Mouse (Mus musculus) bone marrow macrophage, adult 2 months (primary cell): ENCODE measurements around the gene Ano1. TPM values are rescaled to one million over a fixed set of nuclear protein-coding genes. Genes with fewer than 3 reads are reported as not detected.

ENCODE experiments used
- H3K27ac ChIP-seq: 2 replicates; pipeline ENCODE4 v1.5.1; 2012; ENCODE audit warnings: low read depth, low read length; ENCODE audit not compliant: insufficient read depth
- H3K4me1 ChIP-seq: 2 replicates; pipeline ENCODE4 v1.6.1; 2012; ENCODE audit warnings: low read length; ENCODE audit not compliant: control insufficient read depth, insufficient read depth
- H3K4me3 ChIP-seq: 2 replicates; pipeline ENCODE4 v1.5.1; 2012; ENCODE audit warnings: mild to moderate bottlenecking, low read length, moderate library complexity; ENCODE audit not compliant: insufficient read depth
- CTCF ChIP-seq: IDR thresholded peaks from 2 replicates; pipeline ENCODE4 v1.5.1; 2012; ENCODE audit warnings: low read depth, mild to moderate bottlenecking, low read length, moderate library complexity
- POLR2A ChIP-seq: IDR thresholded peaks from 2 replicates; pipeline ENCODE4 v1.6.1; 2012; ENCODE audit warnings: mild to moderate bottlenecking, low read depth, low read length, borderline replicate concordance
- polyA plus RNA-seq: library from polyadenylated mRNA; stranded (reverse); fragments of >200 nt; gene quantifications from 2 replicates; pipeline ENCODE4 v1.2.4, GENCODE M21; 2012; ENCODE audit not compliant: missing spikeins, insufficient read depth, insufficient read length

Gene Ano1
- polyA plus RNA-seq, 1 experiment, result not detected

GRCm38 (mm10) chr7:144678241-144679030, 73.3 kb downstream of the Ano1 start:
- Histone ChIP-seq H3K4me1 (no peaks in the 10 kb centered on the region), H3K27ac (no peak overlapping the region), H3K4me3 (no peak overlapping the region)
- no peak for TF ChIP-seq CTCF
- no peak for TF ChIP-seq POLR2A

GRCm38 (mm10) chr7:144677341-144678086, 74.3 kb downstream of the Ano1 start:
- Histone ChIP-seq H3K4me3 (no peak overlapping the region), H3K4me1 (no peaks in the 10 kb centered on the region), H3K27ac (no peak overlapping the region)
- TF ChIP-seq POLR2A (no peak), CTCF (no peak)

GRCm38 (mm10) chr7:144675632-144676031, 76.1 kb downstream of the Ano1 start:
- H3K4me1 ChIP-seq, result no peaks in the 10 kb centered on the region
- H3K4me3 ChIP-seq, result no peak overlapping the region
- TF ChIP-seq CTCF, result no peak
- no peak overlapping the region for H3K27ac ChIP-seq

- Histone ChIP-seq H3K4me1 (no peaks in the 10 kb centered on the region), H3K27ac (no peak overlapping the region), H3K4me3 (no peak overlapping the region)
- TF ChIP-seq CTCF (no peak), POLR2A (no peak)
Measured at GRCm38 (mm10) chr7:144669895-144670294, 81.9 kb downstream of the Ano1 start.

GRCm38 (mm10) chr7:144668603-144669278, 83.0 kb downstream of the Ano1 start:
- TF ChIP-seq CTCF (no peak), POLR2A (no peak)
- Histone ChIP-seq H3K4me1 (no peaks in the 10 kb centered on the region), H3K27ac (no peak overlapping the region), H3K4me3 (no peak overlapping the region)

GRCm38 (mm10) chr7:144667091-144667490, 84.7 kb downstream of the Ano1 start:
- no peak overlapping the region for H3K4me3 ChIP-seq
- TF ChIP-seq POLR2A, result no peak
- no peaks in the 10 kb centered on the region for H3K4me1 ChIP-seq
- no peak overlapping the region for H3K27ac ChIP-seq

GRCm38 (mm10) chr7:144665585-144665984, 86.2 kb downstream of the Ano1 start:
- Histone ChIP-seq H3K4me1 (no peaks in the 10 kb centered on the region), H3K27ac (no peak overlapping the region), H3K4me3 (no peak overlapping the region)
- TF ChIP-seq CTCF (no peak), POLR2A (no peak)

- H3K4me1 ChIP-seq, result no peaks in the 10 kb centered on the region
- TF ChIP-seq CTCF, result no peak
- no peak overlapping the region for H3K4me3 ChIP-seq
- no peak overlapping the region for H3K27ac ChIP-seq
Measured at GRCm38 (mm10) chr7:144663566-144663965, 88.2 kb downstream of the Ano1 start.

GRCm38 (mm10) chr7:144656261-144656967, 95.4 kb downstream of the Ano1 start:
- no peak overlapping the region for H3K27ac ChIP-seq
- no peaks in the 10 kb centered on the region for H3K4me1 ChIP-seq
- TF ChIP-seq CTCF (no peak), POLR2A (no peak)
- H3K4me3 ChIP-seq, result no peak overlapping the region
